Mouse (Mus musculus) cerebellum, adult 8-10 months (tissue): ENCODE measurements at regions not wholly inside any gene's neighbourhood (a gene's known extent, or its start where the extent isn't known, plus 50 kb on each side); places are given as distances from the start of the nearest gene placed in this dataset.

Experiments used
- DNase-seq: peaks from one replicate; pipeline ENCODE4 v3.0.0; 2022

DNA sequence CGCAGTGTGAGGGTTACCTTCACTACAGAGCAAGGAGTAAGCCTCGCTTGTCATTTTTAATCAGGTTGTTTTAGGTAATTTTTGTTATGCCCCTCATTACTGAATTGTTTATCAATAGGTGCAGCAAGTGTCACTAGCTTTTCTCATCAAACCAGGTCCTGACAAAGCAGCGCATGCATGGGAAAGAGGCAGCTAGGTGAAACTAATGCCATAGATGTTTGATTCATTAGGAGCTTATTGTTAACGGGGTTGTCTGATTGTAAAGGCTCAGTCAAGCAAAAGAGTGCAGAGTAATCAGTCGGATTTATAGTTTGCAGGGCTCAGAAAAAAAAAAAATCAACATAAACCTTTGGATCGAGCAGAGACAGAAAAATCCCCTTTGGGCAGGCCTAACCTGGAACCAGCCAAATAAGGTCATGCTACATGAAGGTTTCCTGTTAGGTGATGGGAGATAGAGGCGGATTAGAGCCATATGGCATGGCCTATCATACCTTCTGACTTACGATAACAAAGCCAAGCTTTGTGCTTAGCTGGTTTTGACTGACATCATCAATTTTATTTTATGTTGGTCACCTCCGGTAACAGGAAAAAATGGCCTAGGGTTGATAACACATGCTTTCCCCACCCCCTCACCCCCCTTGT lies 52.4 kb upstream of the Zeb2 start:
- no peak for DNase-seq

DNA sequence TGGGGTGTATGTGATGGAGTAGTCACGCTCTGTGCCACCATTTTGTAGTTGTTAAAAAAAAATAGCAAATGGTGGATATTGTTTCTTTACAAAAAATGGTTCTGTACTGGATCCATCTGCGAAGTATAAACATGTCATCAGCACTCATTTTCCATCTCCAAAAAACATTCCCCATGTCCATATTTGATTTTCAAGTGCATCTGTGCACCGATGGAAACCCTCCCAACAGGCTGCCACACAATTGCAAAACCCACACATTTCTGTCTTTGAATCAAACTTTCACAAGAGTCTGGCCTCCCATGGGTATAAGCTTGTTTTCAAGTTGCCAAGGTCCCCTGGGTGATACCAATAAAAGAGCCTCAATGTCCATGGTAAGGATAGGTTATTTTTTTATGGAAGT lies 51.4 kb upstream of the Zeb2 start:
- no peak for DNase-seq
